Mouse (Mus musculus): ENCODE measurements around the gene Tmem11.

The Tmem11 gene

GRCm38 (mm10) chr11:60828903-60829302, 50.2 kb downstream of the Tmem11 start:
- no peak for DNase-seq (ENCODE audit: low read depth, low spot score)

- DNase-seq (ENCODE audit: low read depth, low spot score), result no peak
Measured at GRCm38 (mm10) chr11:60827241-60827945, 51.7 kb downstream of the Tmem11 start.

- no peak for DNase-seq (ENCODE audit: low read depth, low spot score)
Measured at GRCm38 (mm10) chr11:60826700-60827099, 52.4 kb downstream of the Tmem11 start.

- DNase-seq (ENCODE audit: low read depth, low spot score), result no peak
Measured at GRCm38 (mm10) chr11:60825191-60825590, 53.9 kb downstream of the Tmem11 start.

GRCm38 (mm10) chr11:60823771-60824170, 55.3 kb downstream of the Tmem11 start:
- no peak for DNase-seq (ENCODE audit: low read depth, low spot score)

GRCm38 (mm10) chr11:60816398-60816797, 62.7 kb downstream of the Tmem11 start:
- DNase-seq (ENCODE audit: low read depth, low spot score), result no peak

All from forelimb bud, embryonic 11.5 days (tissue).